Mouse (Mus musculus) limb, embryonic 10.5 days (tissue): ENCODE measurements around the gene Dock6. TPM values are rescaled to one million over a fixed set of nuclear protein-coding genes. Genes with fewer than 3 reads are reported as not detected.
"Not testable (repeated sequence)": the region's sequence is repeated elsewhere in the genome, so short reads cannot be mapped to it uniquely, and the experiment has no call there.

ENCODE experiments used
- DNase-seq: peaks from one replicate; pipeline ENCODE4 v3.0.0-alpha.2; 2017; ENCODE audit warnings: low spot score
- H3K27ac ChIP-seq: fragments of 300-500 bp; sonication (generic); 2 replicates; pipeline ENCODE4 v1.5.1; 2016; ENCODE audit warnings: mild to moderate bottlenecking
- H3K27me3 ChIP-seq: fragments of 300-500 bp; sonication (generic); 2 replicates; pipeline ENCODE4 v1.6.1; 2016; ENCODE audit warnings: low read depth, mild to moderate bottlenecking; ENCODE audit not compliant: poor library complexity, severe bottlenecking
- H3K36me3 ChIP-seq: fragments of 300-500 bp; sonication (generic); 2 replicates; pipeline ENCODE4 v1.6.1; 2016; ENCODE audit warnings: mild to moderate bottlenecking, moderate library complexity
- H3K4me1 ChIP-seq: fragments of 300-500 bp; sonication (generic); 2 replicates; pipeline ENCODE4 v1.6.1; 2016
- H3K4me3 ChIP-seq: fragments of 300-500 bp; sonication (generic); 2 replicates; pipeline ENCODE4 v1.5.1; 2016; ENCODE audit warnings: mild to moderate bottlenecking, moderate library complexity
- H3K9me3 ChIP-seq: fragments of 300-500 bp; sonication (generic); replicated peaks from 2 replicates; pipeline ENCODE4 v1.6.1; 2016; ENCODE audit warnings: mild to moderate bottlenecking
- WGBS: fragments of 180-500 bp; shearing (Covaris S2); methylation state at CpG from one replicate; pipeline ENCODE4 v1.1.7; 2016; 5-methylcytosine and 5-hydroxymethylcytosine counted together
- polyA plus RNA-seq: library from polyadenylated mRNA; unstranded; fragments of >200 nt; fragmentation: Nextera tagmentation; extraction: Ambion mirVana; gene quantifications from 2 replicates; pipeline ENCODE4 v1.2.1, GENCODE M21; 2016

Dock6 gene
- 46.0 and 52.0 TPM in 2 replicates for polyA plus RNA-seq

DNA sequence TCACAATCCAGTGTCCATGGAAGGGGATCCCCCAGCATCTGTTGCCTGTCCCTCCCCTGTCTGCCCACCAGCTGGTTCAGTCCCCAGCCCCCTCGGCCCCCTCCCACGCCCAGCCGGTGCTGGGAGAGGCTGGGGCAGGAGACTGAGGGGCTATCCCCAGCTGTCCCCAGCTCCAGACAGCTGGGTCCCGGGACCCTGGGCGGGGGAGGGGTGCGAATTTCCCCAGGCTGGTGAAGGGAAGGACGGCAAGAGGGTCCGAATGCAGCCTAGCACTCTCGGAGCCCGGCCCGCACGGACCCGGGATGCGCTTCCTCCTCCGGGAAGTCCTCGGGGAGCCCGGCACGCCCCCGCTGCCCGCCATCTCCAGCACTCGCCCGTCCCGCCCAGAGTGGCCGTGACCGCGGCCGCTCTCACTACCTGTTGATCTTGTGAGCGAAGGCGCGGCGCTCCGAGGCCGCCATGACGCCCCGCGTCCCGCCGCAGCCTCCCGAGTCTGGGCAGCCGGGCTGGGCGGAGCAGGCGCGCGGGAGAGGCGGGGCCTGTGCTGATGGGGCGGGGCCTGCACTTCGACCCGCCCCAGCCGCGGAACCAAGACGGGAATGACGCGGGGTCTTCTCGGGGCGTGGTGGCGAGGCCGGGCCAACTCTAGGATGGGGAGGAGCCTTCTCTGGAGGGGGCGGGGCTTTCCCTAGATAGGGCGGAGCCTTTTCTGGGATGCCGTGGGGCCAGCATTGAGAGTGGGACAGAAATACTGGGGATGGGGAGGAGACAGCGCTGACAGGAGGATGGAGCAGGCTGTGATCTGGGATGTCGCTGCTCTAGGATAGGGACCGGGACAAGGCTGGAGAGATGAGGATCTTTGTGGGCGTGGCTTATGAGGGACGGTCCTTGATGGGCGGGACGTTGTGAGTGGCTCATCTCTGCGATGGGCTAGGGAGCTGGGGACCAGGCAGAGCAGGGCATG lies at the start of gene Dock6:
TSS of gene Dock6 (minus strand) at position 508 of the 964 bp plus-strand sequence.
- peak within 1 kb of the TSS; percentile 94 for H3K27ac ChIP-seq
- H3K4me1 ChIP-seq: peaks cover 54% of the 10 kb centered on the region
- H3K36me3 ChIP-seq: no peaks in the 10 kb centered on the region; the same call in 1 of the 2 replicates
- WGBS: under 1% methylated on average over 68 of the region's 68 CpGs
- H3K4me3 ChIP-seq: peak within 1 kb of the TSS; percentile 89
- no peaks in the 10 kb centered on the region for H3K27me3 ChIP-seq
- no peaks in the 10 kb centered on the region for H3K9me3 ChIP-seq
- peak; percentile 95 for DNase-seq

DNA sequence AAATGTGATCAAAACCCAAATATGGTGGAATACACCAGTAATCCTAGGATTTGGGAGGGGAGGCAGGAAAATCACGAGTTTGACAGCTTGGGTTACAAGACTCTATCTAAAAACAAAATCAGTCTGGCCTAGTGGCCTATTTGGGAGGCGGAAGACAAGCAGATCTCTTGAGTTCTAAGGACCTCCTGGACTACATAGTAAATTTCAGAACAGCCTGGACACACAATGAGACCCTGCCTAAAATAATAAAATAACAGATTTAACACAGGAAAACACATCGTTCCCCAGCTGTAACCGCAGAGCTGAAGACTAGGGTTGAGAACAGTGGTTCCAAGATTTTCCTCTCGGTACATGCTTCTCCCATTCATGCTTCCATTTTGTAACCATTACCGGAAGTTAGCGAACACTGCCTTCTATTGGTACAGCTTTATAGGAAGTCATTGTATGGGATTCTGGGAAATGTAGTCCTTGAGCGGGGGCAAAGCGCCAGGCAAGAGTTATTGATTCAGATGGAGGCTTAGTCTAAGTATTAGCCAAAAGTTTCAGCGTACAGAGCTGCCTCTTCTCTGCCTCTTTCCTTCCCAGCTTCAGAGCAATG lies 48.9 kb upstream of the Dock6 start:
- peak overlapping the region; percentile 72 for H3K27ac ChIP-seq
- 20% methylated on average over 10 of the region's 10 CpGs for WGBS
- peak; percentile 52 for DNase-seq
- no peaks in the 10 kb centered on the region for H3K9me3 ChIP-seq
- H3K36me3 ChIP-seq: no peaks in the 10 kb centered on the region
- peaks cover 3% of the 10 kb centered on the region; the same call in 1 of the 2 replicates for H3K4me1 ChIP-seq
- peak overlapping the region; percentile 50 for H3K4me3 ChIP-seq
- 0 out of 2 replicates have a peak, but pooled peaks cover 15% of the 10 kb centered on the region for H3K27me3 ChIP-seq

DNA sequence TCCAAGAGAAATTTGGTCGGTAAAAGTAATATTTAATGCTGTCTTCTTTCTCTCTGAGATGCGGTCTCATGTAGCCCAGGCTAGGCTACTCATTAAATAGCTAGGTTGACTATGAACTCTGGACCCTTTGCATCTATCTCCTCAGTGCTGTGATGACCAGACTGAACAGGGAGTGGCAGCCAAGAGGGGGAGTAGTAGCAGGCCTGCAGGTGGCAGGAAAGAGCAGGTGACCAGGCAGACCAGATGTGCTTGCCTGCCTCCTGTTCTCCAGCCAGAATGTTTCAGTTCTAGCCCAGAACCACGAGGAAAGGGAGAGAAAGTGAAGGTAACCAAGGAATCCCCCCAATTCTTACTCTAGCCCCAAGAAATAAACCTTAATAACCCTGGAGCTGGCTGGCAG lies 36.8 kb upstream of the Dock6 start:
- WGBS: 67% methylated on average over 3 of the region's 3 CpGs
- DNase-seq: no peak

DNA sequence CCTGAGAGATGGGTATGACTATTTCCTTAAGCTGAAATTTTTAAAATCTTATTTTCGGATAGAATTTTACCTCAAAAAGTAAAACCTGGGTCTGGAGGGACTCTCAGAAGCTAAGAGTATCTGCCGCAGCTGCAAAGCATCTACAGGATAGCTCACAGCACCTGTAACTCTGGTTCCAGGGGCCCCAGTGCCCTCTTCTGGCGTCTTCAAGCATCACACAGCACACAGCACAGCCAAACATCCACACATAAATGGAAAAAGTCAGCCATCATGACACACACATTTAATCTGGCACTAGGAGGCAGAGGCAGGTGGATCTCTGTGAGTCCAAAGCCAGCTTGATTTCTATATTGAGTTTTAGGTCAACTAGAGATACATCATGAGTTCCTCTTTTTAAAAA lies 24.2 kb upstream of the Dock6 start:
- H3K27ac ChIP-seq: no peak overlapping the region
- no peaks in the 10 kb centered on the region for H3K27me3 ChIP-seq
- 62% methylated on average over 3 of the region's 3 CpGs for WGBS
- DNase-seq: no peak
- H3K36me3 ChIP-seq: no peaks in the 10 kb centered on the region
- no peaks in the 10 kb centered on the region for H3K9me3 ChIP-seq
- no peaks in the 10 kb centered on the region for H3K4me1 ChIP-seq
- H3K4me3 ChIP-seq: no peak overlapping the region

More for the DNA sequence above, 36.8 kb upstream of the Dock6 start:
- H3K9me3 ChIP-seq: no peaks in the 10 kb centered on the region
- no peak overlapping the region for H3K27ac ChIP-seq
- no peaks in the 10 kb centered on the region for H3K36me3 ChIP-seq
- no peaks in the 10 kb centered on the region for H3K4me1 ChIP-seq
- H3K27me3 ChIP-seq: no peaks in the 10 kb centered on the region
- H3K4me3 ChIP-seq: no peak overlapping the region

DNA sequence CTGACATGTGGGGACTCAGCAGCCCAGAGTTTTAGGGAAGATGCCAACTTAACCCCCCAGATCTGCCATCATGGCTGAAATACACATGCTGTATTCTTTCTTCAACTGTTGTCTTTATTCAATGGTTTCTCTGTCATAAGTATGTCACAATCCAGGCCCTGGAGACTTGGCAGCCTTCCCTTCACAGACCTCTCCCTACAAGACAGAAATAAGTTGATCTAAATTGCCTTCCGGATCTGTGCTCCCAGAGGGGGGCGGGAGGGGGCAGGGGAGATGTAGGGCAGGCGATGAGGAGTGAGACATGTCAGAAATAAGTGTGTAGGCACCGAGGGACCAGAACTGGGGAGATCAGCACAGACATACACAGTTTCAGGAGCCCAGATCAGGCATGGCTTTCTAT lies 19.8 kb upstream of the Dock6 start:
- Histone ChIP-seq H3K27ac (no peak overlapping the region), H3K36me3 (no peaks in the 10 kb centered on the region), H3K4me1 (0 out of 2 replicates have a peak, but pooled peaks cover 5% of the 10 kb centered on the region), H3K4me3 (no peak overlapping the region), H3K9me3 (no peaks in the 10 kb centered on the region), H3K27me3 (no peaks in the 10 kb centered on the region)
- no peak for DNase-seq
- WGBS: 69% methylated on average over 4 of the region's 4 CpGs

DNA sequence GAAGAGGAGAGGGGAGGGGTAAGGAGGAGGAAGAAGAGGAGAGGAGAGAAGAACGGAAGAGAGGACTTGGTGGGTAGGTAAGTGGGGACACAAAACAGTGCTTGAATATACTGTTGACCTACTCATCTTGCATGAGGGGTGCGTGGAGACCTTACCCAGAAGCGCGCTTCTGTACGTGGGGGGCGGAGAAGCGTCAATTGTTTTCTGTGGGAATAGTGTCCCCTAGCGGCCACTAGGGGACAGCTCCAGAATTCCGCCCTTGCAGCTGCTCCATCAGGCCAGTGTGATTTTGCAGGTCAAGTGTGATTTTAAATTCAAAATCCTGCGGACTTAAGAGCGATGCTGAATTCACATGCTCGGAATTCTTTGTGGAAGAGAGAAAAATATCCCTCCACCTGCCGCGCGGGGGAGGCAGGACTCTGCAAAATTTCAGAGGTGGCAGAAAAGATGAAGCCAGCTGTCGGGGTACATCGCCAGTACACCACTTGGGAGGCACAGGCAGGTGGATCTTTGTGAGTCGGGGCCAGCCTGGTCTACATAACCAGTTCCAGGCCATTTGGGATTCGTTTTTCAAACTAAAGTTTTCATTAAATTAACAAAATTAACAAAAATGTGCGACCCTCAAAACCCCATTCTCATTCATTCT lies 18.6 kb upstream of the Dock6 start:
- DNase-seq: peak; percentile 63
- Histone ChIP-seq H3K4me3 (0 out of 2 replicates have a peak overlapping the region, but pooled peaks have one; percentile 4), H3K36me3 (no peaks in the 10 kb centered on the region), H3K4me1 (0 out of 2 replicates have a peak, but pooled peaks cover 11% of the 10 kb centered on the region), H3K27ac (no peak overlapping the region), H3K27me3 (no peaks in the 10 kb centered on the region), H3K9me3 (no peaks in the 10 kb centered on the region)
- 18% methylated on average over 20 of the region's 20 CpGs for WGBS

DNA sequence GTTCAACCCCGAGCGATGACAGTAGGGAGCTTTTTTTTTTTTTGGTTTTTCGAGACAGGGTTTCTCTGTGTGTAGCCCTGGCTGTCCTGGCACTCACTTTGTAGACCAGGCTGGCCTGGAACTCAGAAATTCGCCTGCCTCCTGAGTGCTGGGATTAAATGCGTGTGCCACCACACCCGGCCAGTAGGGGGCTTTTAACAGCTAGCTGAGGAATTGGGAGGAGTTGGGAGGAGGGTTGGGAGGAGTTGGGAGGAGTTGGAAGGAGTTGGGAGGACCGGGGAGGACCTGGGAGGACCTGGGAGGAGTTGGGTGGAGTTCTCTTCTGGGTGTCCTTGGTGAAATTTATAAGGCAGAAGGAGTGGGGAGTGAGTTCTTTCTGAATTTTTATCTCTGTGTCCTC lies 16.9 kb upstream of the Dock6 start:
- WGBS: 59% methylated on average over 7 of the region's 7 CpGs
- DNase-seq: not testable (repeated sequence)

DNA sequence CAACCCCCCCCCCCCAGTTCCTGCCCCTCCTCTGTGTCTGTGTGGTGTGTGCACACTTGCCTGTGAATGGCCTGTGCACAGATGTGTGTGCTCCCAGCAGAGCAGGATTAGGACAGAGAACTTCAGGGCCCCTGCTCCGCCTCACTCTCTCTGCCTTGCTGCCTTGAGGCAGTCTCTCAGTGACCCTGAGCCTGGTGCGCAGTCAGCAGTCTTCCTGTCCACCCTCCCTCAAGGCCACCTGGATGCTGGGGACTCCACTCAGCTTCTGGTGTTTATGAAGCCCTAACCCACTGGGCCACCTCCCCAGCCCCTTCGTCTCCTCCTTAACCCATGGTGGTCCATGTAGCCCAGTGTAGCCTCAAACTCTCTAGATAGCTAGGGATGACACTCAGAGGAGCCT lies 15.3 kb upstream of the Dock6 start:
- no peak for DNase-seq
- Histone ChIP-seq H3K27me3 (no peaks in the 10 kb centered on the region), H3K9me3 (no peaks in the 10 kb centered on the region), H3K4me3 (no peak overlapping the region), H3K27ac (peak overlapping the region; percentile 16; the same call in 1 of the 2 replicates), H3K36me3 (no peaks in the 10 kb centered on the region), H3K4me1 (0 out of 2 replicates have a peak, but pooled peaks cover 11% of the 10 kb centered on the region)
- WGBS: 79% methylated on average over 3 of the region's 3 CpGs

More for the DNA sequence above, 16.9 kb upstream of the Dock6 start:
- not testable (repeated sequence) for H3K4me3 ChIP-seq, H3K9me3 ChIP-seq, H3K36me3 ChIP-seq, H3K27ac ChIP-seq, H3K27me3 ChIP-seq
- 0 out of 2 replicates have a peak, but pooled peaks cover 11% of the 10 kb centered on the region for H3K4me1 ChIP-seq

DNA sequence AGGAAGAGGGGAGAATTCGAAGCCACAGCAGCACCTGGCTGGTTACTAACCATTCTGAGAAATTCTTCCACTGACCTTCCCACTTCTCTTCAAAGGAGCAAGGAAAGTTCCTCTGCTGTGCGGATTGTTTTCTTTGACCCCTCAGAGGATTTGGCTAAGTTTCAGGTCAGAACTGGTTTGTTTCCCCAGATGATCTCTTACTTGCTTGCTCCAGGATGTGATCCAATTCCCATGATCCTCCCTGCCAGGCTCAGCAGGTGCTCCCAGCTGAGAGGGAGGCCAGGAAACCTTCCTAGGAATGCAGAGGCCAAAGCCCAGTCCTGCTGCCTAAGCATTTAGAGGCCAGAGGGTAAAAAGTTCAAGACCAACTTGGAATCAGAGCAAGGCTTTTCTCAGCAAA lies 14.2 kb upstream of the Dock6 start:
- H3K27ac ChIP-seq: no peak overlapping the region
- 0 out of 2 replicates have a peak, but pooled peaks cover 11% of the 10 kb centered on the region for H3K4me1 ChIP-seq
- WGBS: 69% methylated on average over 2 of the region's 2 CpGs
- no peaks in the 10 kb centered on the region for H3K9me3 ChIP-seq
- no peak overlapping the region for H3K4me3 ChIP-seq
- no peak for DNase-seq
- H3K27me3 ChIP-seq: no peaks in the 10 kb centered on the region
- no peaks in the 10 kb centered on the region for H3K36me3 ChIP-seq

DNA sequence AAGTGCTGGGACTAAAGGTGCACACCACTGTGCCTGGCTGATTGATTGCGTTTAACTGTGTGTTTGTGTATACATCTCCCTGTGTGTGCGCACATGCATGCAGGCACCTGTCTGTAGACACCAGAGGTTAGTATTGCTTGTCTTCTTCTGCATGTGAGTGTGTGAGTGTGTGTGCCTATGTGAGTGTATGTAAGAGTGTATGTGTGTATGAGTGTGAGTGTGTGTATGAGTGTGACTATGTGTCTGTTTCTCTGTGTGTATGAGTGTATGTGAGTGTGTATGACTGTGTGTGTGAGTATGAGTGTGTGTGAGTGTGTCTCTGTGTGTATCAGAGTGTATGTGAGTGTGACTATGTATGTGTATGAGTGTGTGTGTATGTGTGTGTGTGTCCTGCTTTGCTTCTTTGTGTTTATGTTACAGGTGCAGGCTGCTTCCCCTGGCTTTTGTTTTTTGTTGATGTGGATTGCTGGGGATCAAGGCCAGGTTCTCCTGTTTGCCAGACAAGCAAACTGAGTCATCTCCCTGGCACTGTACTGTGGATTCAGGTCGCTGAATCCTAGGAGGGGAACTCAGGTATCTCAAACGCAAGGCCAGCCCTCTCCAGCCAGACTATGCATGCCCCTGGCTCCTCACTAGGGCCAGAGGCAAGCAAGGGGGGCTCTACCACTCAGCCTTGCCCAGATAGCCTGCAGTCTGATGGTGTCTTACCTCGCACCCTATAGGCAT lies 13.4 kb upstream of the Dock6 start:
- Histone ChIP-seq H3K36me3 (no peaks in the 10 kb centered on the region), H3K27ac (no peak overlapping the region), H3K27me3 (no peaks in the 10 kb centered on the region), H3K4me3 (no peak overlapping the region), H3K4me1 (0 out of 2 replicates have a peak, but pooled peaks cover 11% of the 10 kb centered on the region), H3K9me3 (no peaks in the 10 kb centered on the region)
- no peak for DNase-seq
- WGBS: 76% methylated on average over 5 of the region's 5 CpGs

DNA sequence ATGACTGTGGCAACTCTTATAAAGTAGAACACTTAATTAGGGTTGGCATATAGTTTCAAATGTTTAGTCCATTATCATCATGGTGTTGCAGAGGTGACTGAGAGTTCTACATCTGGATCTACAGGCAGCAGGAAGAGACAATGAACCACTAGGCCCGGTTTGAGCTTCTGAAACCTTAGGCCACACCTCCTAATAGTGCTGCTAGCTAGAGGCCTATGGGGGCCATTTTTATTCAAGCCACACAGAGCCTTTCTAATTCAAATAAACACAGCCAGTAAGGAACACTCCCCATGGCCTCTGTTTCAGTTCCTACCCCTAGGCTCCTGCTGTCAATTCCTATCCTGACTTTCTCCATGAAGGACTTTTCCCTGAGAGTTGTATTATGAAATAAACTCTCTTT lies 9.7 kb upstream of the Dock6 start:
- Histone ChIP-seq H3K4me3 (no peak overlapping the region), H3K4me1 (peaks cover 9% of the 10 kb centered on the region; the same call in 1 of the 2 replicates), H3K9me3 (no peaks in the 10 kb centered on the region), H3K36me3 (no peaks in the 10 kb centered on the region), H3K27ac (no peak overlapping the region), H3K27me3 (no peaks in the 10 kb centered on the region)
- 76% methylated on average over 1 of the region's 1 CpGs for WGBS
- no peak for DNase-seq

DNA sequence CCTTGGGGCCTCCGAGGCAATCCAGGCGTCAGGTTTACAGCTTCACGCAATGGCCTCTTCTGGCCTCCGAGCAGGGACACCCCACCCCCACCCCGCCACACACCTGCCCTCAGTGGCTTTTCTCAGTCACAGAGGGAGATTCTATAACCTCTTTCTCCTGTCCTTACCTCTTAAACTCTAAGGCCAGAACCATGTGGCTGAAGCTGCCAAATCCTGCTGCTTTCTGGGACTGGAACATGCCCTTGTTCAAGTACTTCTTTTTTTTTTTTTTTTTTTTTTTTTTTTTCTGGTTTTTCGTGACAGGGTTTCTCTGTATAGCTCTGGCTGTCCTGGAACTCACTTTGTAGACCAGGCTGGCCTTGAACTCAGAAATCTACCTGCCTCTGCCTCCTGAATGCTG lies 7.9 kb upstream of the Dock6 start:
- H3K27ac ChIP-seq, H3K4me1 ChIP-seq, H3K36me3 ChIP-seq, H3K4me3 ChIP-seq, DNase-seq, H3K9me3 ChIP-seq, H3K27me3 ChIP-seq: not testable (repeated sequence)
- WGBS: 54% methylated on average over 6 of the region's 6 CpGs
